Mouse (Mus musculus): ENCODE measurements around the gene Sugct. TPM values are rescaled to one million over a fixed set of nuclear protein-coding genes. Genes with fewer than 3 reads are reported as not detected.
A peak's percentile ranks its signal among the peaks of the same experiment; 100 is the strongest.

Gene Sugct
- polyA plus RNA-seq, 1 experiment = 1.0 TPM

DNA sequence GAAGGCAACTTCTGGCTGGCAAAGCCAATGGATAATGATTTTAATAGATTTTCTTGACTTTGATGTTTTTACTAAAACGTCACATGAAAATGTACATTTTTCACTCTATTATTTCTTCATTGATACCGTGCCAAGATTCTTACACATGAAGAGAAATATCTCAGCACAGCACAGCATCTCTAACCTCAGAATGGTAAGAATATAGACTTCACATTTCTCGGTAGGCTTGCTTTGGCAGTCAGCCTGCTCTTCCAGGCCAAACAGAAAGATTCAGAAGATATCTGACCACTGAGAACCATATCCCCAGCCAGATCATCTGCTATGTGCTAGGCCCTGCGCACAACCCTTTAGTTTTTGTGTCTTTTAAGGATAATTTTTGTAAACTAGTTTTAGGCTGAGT, 657.0 kb downstream of the Sugct start:
- Histone ChIP-seq H3K36me3 (ENCODE audit: control insufficient read depth, insufficient read depth) (no peaks in the 10 kb centered on the region), H3K4me3 (no peak overlapping the region), H3ac (ENCODE audit: control insufficient read depth, insufficient read length) (no peak overlapping the region), H3K27me3 (ENCODE audit: control insufficient read depth, insufficient read depth, insufficient read length) (no peaks in the 10 kb centered on the region), H3K4me2 (ENCODE audit: low read depth) (peak overlapping the region; percentile 33), H3K79me2 (ENCODE audit: control insufficient read depth, insufficient read depth) (no peaks in the 10 kb centered on the region)
- TF ChIP-seq MYOD1 (IDR thresholded peaks at IDR 0.05; ENCODE audit: control insufficient read depth in 1 of 3, insufficient read length in 2 of 3, low read depth in 2 of 3) (no peak), E2F4 (IDR thresholded peaks at IDR 0.05; ENCODE audit: insufficient read depth) (no peak), TCF12 (IDR thresholded peaks at IDR 0.05; ENCODE audit: insufficient read depth, poor library complexity, severe bottlenecking) (no peak), POLR2A (IDR thresholded peaks at IDR 0.05; ENCODE audit: insufficient read length, low read depth) (no peak), REST (IDR thresholded peaks at IDR 0.05; ENCODE audit: insufficient read depth, insufficient read length) (no peak), POLR2AphosphoS2 (IDR thresholded peaks at IDR 0.05; ENCODE audit: insufficient read length, low read depth) (no peak), TCF3 (IDR thresholded peaks at IDR 0.05; ENCODE audit: insufficient read length, low read depth) (no peak), SRF (IDR thresholded peaks at IDR 0.05; ENCODE audit: control insufficient read depth, insufficient read length, low read depth) (no peak), MAX (IDR thresholded peaks at IDR 0.05; ENCODE audit: low read depth) (no peak)

DNA sequence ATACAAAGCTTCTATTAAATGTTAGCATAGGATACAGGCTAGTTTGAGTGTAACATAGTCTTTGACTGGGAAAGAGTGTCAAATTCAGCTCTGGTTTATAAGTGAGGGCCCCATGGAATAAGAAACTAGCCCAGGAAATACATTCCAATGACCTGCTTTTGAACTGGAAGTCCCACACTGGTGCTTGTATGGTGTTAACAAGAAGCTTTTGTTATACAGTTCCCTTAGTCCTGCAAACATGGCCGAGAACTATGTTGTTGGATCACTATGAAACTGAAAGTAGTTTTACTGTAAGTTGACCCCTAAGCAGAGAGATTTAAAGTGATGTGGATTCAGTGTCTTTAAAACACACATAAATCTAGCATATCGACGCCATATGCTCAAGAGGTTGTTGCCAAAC, 657.5 kb downstream of the Sugct start:
- Histone ChIP-seq H3K4me2 (ENCODE audit: low read depth) (peak overlapping the region; percentile 33), H3K79me2 (ENCODE audit: control insufficient read depth, insufficient read depth) (no peaks in the 10 kb centered on the region), H3K4me3 (no peak overlapping the region), H3K27me3 (ENCODE audit: control insufficient read depth, insufficient read depth, insufficient read length) (no peaks in the 10 kb centered on the region), H3ac (ENCODE audit: control insufficient read depth, insufficient read length) (no peak overlapping the region), H3K36me3 (ENCODE audit: control insufficient read depth, insufficient read depth) (no peaks in the 10 kb centered on the region)
- TF ChIP-seq MYOD1 (IDR thresholded peaks at IDR 0.05; ENCODE audit: control insufficient read depth in 1 of 3, insufficient read length in 2 of 3, low read depth in 2 of 3) (no peak), TCF12 (IDR thresholded peaks at IDR 0.05; ENCODE audit: insufficient read depth, poor library complexity, severe bottlenecking) (no peak), MAX (IDR thresholded peaks at IDR 0.05; ENCODE audit: low read depth) (no peak), POLR2AphosphoS2 (IDR thresholded peaks at IDR 0.05; ENCODE audit: insufficient read length, low read depth) (no peak), USF1 (IDR thresholded peaks at IDR 0.05; ENCODE audit: low read depth) (no peak), REST (IDR thresholded peaks at IDR 0.05; ENCODE audit: insufficient read depth, insufficient read length) (no peak), CEBPB (IDR thresholded peaks at IDR 0.05; ENCODE audit: insufficient read depth, poor library complexity, severe bottlenecking) (no peak), MYOG (IDR thresholded peaks at IDR 0.05; ENCODE audit: control insufficient read depth in 1 of 3, insufficient read depth in 1 of 3, insufficient read length in 2 of 3, low read depth in 2 of 3) (no peak), POLR2A (IDR thresholded peaks at IDR 0.05; ENCODE audit: insufficient read length, low read depth) (no peak), E2F4 (IDR thresholded peaks at IDR 0.05; ENCODE audit: insufficient read depth) (no peak), TCF3 (IDR thresholded peaks at IDR 0.05; ENCODE audit: insufficient read length, low read depth) (no peak), SRF (IDR thresholded peaks at IDR 0.05; ENCODE audit: control insufficient read depth, insufficient read length, low read depth) (no peak)

DNA sequence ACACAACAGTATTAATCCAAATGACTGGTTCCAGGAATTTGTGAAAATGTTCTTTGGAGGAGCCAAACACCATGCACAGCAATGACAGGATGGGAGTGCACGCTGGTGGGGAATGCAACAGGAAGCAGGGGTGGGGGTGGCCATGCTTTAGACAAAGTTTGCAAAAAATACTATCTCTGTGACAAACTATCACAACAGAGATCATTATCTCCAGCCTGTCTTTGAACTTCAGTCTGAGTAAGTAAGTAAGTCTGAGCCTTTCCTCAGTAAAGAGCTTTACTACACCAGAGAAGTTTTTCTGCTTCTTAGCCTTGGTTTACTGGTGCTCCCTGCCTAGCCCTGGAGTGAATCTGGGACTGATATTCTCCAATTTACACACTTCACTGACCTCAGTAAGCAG, 664.6 kb downstream of the Sugct start:
- no peaks in the 10 kb centered on the region for H3K27me3 ChIP-seq (ENCODE audit: control insufficient read depth, insufficient read depth, insufficient read length)
- H3K4me3 ChIP-seq = no peak overlapping the region
- no peaks in the 10 kb centered on the region for H3K36me3 ChIP-seq (ENCODE audit: control insufficient read depth, insufficient read depth)
- TF ChIP-seq POLR2AphosphoS2 (IDR thresholded peaks at IDR 0.05; ENCODE audit: insufficient read length, low read depth) (no peak), MAX (IDR thresholded peaks at IDR 0.05; ENCODE audit: low read depth) (no peak), MYOG (IDR thresholded peaks at IDR 0.05; ENCODE audit: control insufficient read depth in 1 of 3, insufficient read depth in 1 of 3, insufficient read length in 2 of 3, low read depth in 2 of 3) (no peak), USF1 (IDR thresholded peaks at IDR 0.05; ENCODE audit: low read depth) (no peak), REST (IDR thresholded peaks at IDR 0.05; ENCODE audit: insufficient read depth, insufficient read length) (no peak), SRF (IDR thresholded peaks at IDR 0.05; ENCODE audit: control insufficient read depth, insufficient read length, low read depth) (no peak), E2F4 (IDR thresholded peaks at IDR 0.05; ENCODE audit: insufficient read depth) (no peak), TCF3 (IDR thresholded peaks at IDR 0.05; ENCODE audit: insufficient read length, low read depth) (no peak), POLR2A (IDR thresholded peaks at IDR 0.05; ENCODE audit: insufficient read length, low read depth) (no peak), CEBPB (IDR thresholded peaks at IDR 0.05; ENCODE audit: insufficient read depth, poor library complexity, severe bottlenecking) (no peak), MYOD1 (IDR thresholded peaks at IDR 0.05; ENCODE audit: control insufficient read depth in 1 of 3, insufficient read length in 2 of 3, low read depth in 2 of 3) (no peak), TCF12 (IDR thresholded peaks at IDR 0.05; ENCODE audit: insufficient read depth, poor library complexity, severe bottlenecking) (no peak)
- no peak overlapping the region for H3K4me2 ChIP-seq (ENCODE audit: low read depth)
- no peaks in the 10 kb centered on the region for H3K79me2 ChIP-seq (ENCODE audit: control insufficient read depth, insufficient read depth)
- H3ac ChIP-seq (ENCODE audit: control insufficient read depth, insufficient read length) = no peak overlapping the region

DNA sequence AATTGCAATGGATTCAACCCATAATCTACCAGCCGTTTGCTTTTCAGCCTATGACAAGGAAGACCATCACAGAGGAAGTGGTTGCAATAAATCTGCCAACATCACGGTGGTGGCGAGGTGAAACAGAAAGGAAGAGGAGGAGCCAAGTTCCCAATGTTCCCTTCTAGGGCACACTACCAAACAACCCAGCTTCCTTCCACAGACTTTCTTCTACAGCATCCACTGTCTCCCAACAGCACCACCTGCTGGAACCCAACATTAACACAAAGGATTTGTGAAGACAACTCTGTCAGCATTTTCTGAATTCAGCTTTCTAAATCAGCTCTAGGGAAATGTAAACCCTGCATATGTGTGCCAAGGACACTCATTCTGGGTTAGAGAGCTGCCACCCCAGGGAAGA, 666.8 kb downstream of the Sugct start:
- H3K4me2 ChIP-seq (ENCODE audit: low read depth) = no peak overlapping the region
- no peaks in the 10 kb centered on the region for H3K27me3 ChIP-seq (ENCODE audit: control insufficient read depth, insufficient read depth, insufficient read length)
- no peak overlapping the region for H3K4me3 ChIP-seq
- no peaks in the 10 kb centered on the region for H3K79me2 ChIP-seq (ENCODE audit: control insufficient read depth, insufficient read depth)
- TF ChIP-seq POLR2A (IDR thresholded peaks at IDR 0.05; ENCODE audit: insufficient read length, low read depth) = no peak
- no peak for TF ChIP-seq MYOG (IDR thresholded peaks at IDR 0.05; ENCODE audit: control insufficient read depth in 1 of 3, insufficient read depth in 1 of 3, insufficient read length in 2 of 3, low read depth in 2 of 3)
- TF ChIP-seq TCF12 (IDR thresholded peaks at IDR 0.05; ENCODE audit: insufficient read depth, poor library complexity, severe bottlenecking) = no peak
- no peak for TF ChIP-seq REST (IDR thresholded peaks at IDR 0.05; ENCODE audit: insufficient read depth, insufficient read length)
- no peak for TF ChIP-seq E2F4 (IDR thresholded peaks at IDR 0.05; ENCODE audit: insufficient read depth)
- no peak for TF ChIP-seq MAX (IDR thresholded peaks at IDR 0.05; ENCODE audit: low read depth)
- TF ChIP-seq MYOD1 (IDR thresholded peaks at IDR 0.05; ENCODE audit: control insufficient read depth in 1 of 3, insufficient read length in 2 of 3, low read depth in 2 of 3) = no peak
- no peak for TF ChIP-seq USF1 (IDR thresholded peaks at IDR 0.05; ENCODE audit: low read depth)
- H3ac ChIP-seq (ENCODE audit: control insufficient read depth, insufficient read length) = no peak overlapping the region
- H3K36me3 ChIP-seq (ENCODE audit: control insufficient read depth, insufficient read depth) = no peaks in the 10 kb centered on the region
